Mouse (Mus musculus) neutrophil, adult 5-6 weeks (primary cell): ENCODE data around the gene Ankrd13b. TPM values are rescaled to one million over a fixed set of nuclear protein-coding genes. Genes with fewer than 3 reads are reported as not detected.

Experiments used
- ATAC-seq: fragments of 151-379, 151-347 bp; 2 replicates; pipeline ENCODE4 v1.8.0; 2017; ENCODE audit warnings: mild to moderate bottlenecking, moderate TSS enrichment; ENCODE audit not compliant: insufficient number of reproducible peaks, poor library complexity, low FRiP score, severe bottlenecking; ENCODE audit errors: extremely low read depth
- total RNA-seq: library from RNA; stranded (forward); fragments of 200-1000 nt; gene quantifications from 2 replicates; pipeline ENCODE4 v1.2.3, GENCODE M21; 2017

Ankrd13b gene
- total RNA-seq, 1 experiment from 2014 or later: not detected

- no peak for ATAC-seq
These were observed 49.4 kb downstream of the Ankrd13b start for GRCm38 (mm10) chr11:77440081-77440480.

- ATAC-seq: no peak
These were observed 52.5 kb downstream of the Ankrd13b start for GRCm38 (mm10) chr11:77437026-77437425.

DNA sequence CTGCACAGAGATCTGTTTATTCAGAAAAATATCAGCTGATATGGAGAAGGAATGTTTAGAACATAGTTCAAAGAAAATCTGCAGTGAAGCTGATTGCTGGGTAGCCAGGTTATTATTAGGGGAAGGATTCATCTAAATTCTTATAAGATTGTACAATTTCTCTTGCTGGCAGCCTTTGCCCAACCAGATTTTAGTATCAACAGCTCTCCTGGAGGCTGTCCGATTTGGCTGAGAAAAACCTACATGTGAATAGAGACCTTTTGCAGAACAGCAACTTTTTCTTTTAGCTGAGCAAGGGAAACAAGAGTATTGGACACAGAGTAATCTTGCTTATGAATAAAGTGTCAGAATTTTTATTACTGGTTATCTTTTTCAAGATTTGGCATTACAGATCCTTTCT is 61.0 kb downstream of the Ankrd13b start:
- ATAC-seq: no peak

- ATAC-seq: no peak
These were observed 66.2 kb downstream of the Ankrd13b start for GRCm38 (mm10) chr11:77423175-77423859.

Other genes with a start within 250 kb of the Ankrd13b start
- 0.37 and 0.70 TPM in 2 replicates for gene Coro6, start 27.3 kb downstream of the Ankrd13b start, total RNA-seq
- gene Git1, start 3.9 kb upstream of the Ankrd13b start, total RNA-seq: 19.3 and 22.3 TPM in 2 replicates
- 13.8 and 16.1 TPM in 2 replicates for gene Abhd15, start 25.4 kb upstream of the Ankrd13b start, total RNA-seq
- 4.1 and 7.6 TPM in 2 replicates for gene Trp53i13, start 26.3 kb upstream of the Ankrd13b start, total RNA-seq
- 0.81 and 1.8 TPM in 2 replicates for gene Gm10392, start 29.5 kb upstream of the Ankrd13b start, total RNA-seq
- 84.1 and 92.2 TPM in 2 replicates for gene Taok1, start 118.1 kb upstream of the Ankrd13b start, total RNA-seq
- 176 and 178 TPM in 2 replicates for gene Nufip2, start 196.5 kb upstream of the Ankrd13b start, total RNA-seq
- not detected in 2 replicates for gene Cryba1, start 235.6 kb upstream of the Ankrd13b start, total RNA-seq